Mouse (Mus musculus) myocyte (in vitro differentiated cells): Measurements from ENCODE around the gene Tram2. TPM values are rescaled to one million over a fixed set of nuclear protein-coding genes. Genes with fewer than 3 reads are reported as not detected.

Experiments
- H3K27me3 ChIP-seq: one replicate; pipeline ENCODE4 v1.6.1; 2011; ENCODE audit not compliant: control insufficient read depth, insufficient read depth, insufficient read length
- H3K36me3 ChIP-seq: one replicate; pipeline ENCODE4 v1.6.1; 2011; ENCODE audit not compliant: control insufficient read depth, insufficient read depth
- H3K4me2 ChIP-seq: one replicate; pipeline ENCODE4 v1.6.1; 2011; ENCODE audit warnings: low read depth, control low read depth
- H3K4me3 ChIP-seq: one replicate; pipeline ENCODE4 v1.5.1; 2011; ENCODE audit warnings: mild to moderate bottlenecking, control low read depth, moderate library complexity
- H3K79me2 ChIP-seq: one replicate; pipeline ENCODE4 v1.6.1; 2011; ENCODE audit not compliant: control insufficient read depth, insufficient read depth
- H3ac ChIP-seq: one replicate; pipeline ENCODE4 v1.6.1; 2011; ENCODE audit not compliant: control insufficient read depth, insufficient read length
- CEBPB ChIP-seq: IDR thresholded peaks from 2 replicates; pipeline ENCODE4 v1.6.1; 2011; ENCODE audit warnings: mild to moderate bottlenecking, moderate library complexity; ENCODE audit not compliant: poor library complexity, insufficient read depth, severe bottlenecking
- E2F4 ChIP-seq: IDR thresholded peaks from one replicate; pipeline ENCODE4 v1.6.1; 2011; ENCODE audit warnings: mild to moderate bottlenecking, control low read depth, moderate library complexity; ENCODE audit not compliant: insufficient read depth
- MAX ChIP-seq: IDR thresholded peaks from one replicate; pipeline ENCODE4 v1.6.1; 2011; ENCODE audit warnings: low read depth, mild to moderate bottlenecking, control low read depth
- MYOD1 ChIP-seq, 3 experiments: IDR thresholded peaks; one replicate each; pipeline ENCODE4 v1.6.1; 2011; ENCODE audit warnings: control low read depth in 2 of 3, low read depth in 2 of 3, mild to moderate bottlenecking in 2 of 3, moderate library complexity in 1 of 3; ENCODE audit not compliant: insufficient read length in 2 of 3, control insufficient read depth in 1 of 3
- MYOG ChIP-seq, 3 experiments: IDR thresholded peaks; one replicate each; pipeline ENCODE4 v1.6.1; 2011; ENCODE audit warnings: control low read depth in 2 of 3, low read depth in 2 of 3, mild to moderate bottlenecking in 2 of 3; ENCODE audit not compliant: insufficient read length in 2 of 3, control insufficient read depth in 1 of 3, insufficient read depth in 1 of 3
- POLR2A ChIP-seq: IDR thresholded peaks from one replicate; pipeline ENCODE4 v1.6.1; 2011; ENCODE audit warnings: low read depth, mild to moderate bottlenecking, control low read depth, moderate library complexity; ENCODE audit not compliant: insufficient read length
- POLR2AphosphoS2 ChIP-seq: IDR thresholded peaks from one replicate; pipeline ENCODE4 v1.6.1; 2011; ENCODE audit warnings: low read depth, control low read depth; ENCODE audit not compliant: insufficient read length
- REST ChIP-seq: IDR thresholded peaks from one replicate; pipeline ENCODE4 v1.6.1; 2011; ENCODE audit warnings: mild to moderate bottlenecking, control low read depth, moderate library complexity; ENCODE audit not compliant: insufficient read depth, insufficient read length
- SRF ChIP-seq: IDR thresholded peaks from one replicate; pipeline ENCODE4 v1.6.1; 2011; ENCODE audit warnings: low read depth; ENCODE audit not compliant: control insufficient read depth, insufficient read length
- TCF12 ChIP-seq: IDR thresholded peaks from one replicate; pipeline ENCODE4 v1.6.1; 2011; ENCODE audit warnings: mild to moderate bottlenecking, control low read depth; ENCODE audit not compliant: poor library complexity, insufficient read depth, severe bottlenecking
- TCF3 ChIP-seq: IDR thresholded peaks from one replicate; pipeline ENCODE4 v1.6.1; 2011; ENCODE audit warnings: low read depth, control low read depth; ENCODE audit not compliant: insufficient read length
- USF1 ChIP-seq: IDR thresholded peaks from one replicate; pipeline ENCODE4 v1.6.1; 2011; ENCODE audit warnings: low read depth, mild to moderate bottlenecking, control low read depth, moderate library complexity
- polyA plus RNA-seq: library from polyadenylated mRNA; unstranded; fragments of >200 nt; fragmentation: generic; extraction: Trizol; gene quantifications from one replicate; pipeline ENCODE4 v1.2.1, GENCODE M21; 2012; ENCODE audit warnings: missing spikeins

Gene Tram2
- polyA plus RNA-seq, 1 experiment = 4.2 TPM

DNA sequence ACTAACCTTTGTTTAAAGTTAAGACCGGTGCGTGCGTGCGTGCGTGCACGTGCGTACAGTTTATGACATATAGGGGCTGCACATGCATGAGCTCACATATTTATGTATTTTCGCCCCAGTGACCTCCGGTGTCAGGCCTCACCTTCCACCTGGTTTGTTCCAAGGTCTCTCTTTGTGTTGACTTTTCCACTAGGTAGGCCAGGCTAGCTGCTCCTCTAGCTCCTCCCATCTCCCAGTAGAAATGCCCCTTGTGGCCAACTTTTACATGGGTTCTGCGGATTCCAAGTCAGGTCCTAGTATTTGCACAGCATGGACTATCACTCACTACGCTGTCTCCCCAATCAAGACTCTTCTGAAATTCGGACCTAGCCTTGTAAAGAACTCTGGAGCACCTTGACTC lies 1.3 kb upstream of the Tram2 start:
- no peaks in the 10 kb centered on the region for H3K36me3 ChIP-seq
- TF ChIP-seq POLR2AphosphoS2 (no peak), MAX (no peak), POLR2A (no peak), USF1 (no peak), TCF3 (no peak), MYOG (IDR thresholded peaks at IDR 0.05; ENCODE audit: control insufficient read depth in 1 of 3, insufficient read depth in 1 of 3, insufficient read length in 2 of 3, low read depth in 2 of 3) (no peak), TCF12 (no peak), E2F4 (no peak)
- H3K4me2 ChIP-seq = no peak overlapping the region

GRCm38 (mm10) chr1:21078481-21079214 lies 381 bp downstream of the Tram2 start:
- Histone ChIP-seq H3K79me2 (peaks cover 37% of the 10 kb centered on the region), H3K4me2 (peak overlapping the region; percentile 95)
- peak; percentile 52; the same call in 1 of the 2 replicates for TF ChIP-seq CEBPB
- TF ChIP-seq MYOG (IDR thresholded peaks at IDR 0.05; ENCODE audit: control insufficient read depth in 1 of 3, insufficient read depth in 1 of 3, insufficient read length in 2 of 3, low read depth in 2 of 3) = no peak
- no peak for TF ChIP-seq USF1
- no peak for TF ChIP-seq MAX

More for the DNA sequence above, 1.3 kb upstream of the Tram2 start:
- Histone ChIP-seq H3K4me3 (no peak overlapping the region), H3K79me2 (peaks cover 32% of the 10 kb centered on the region), H3K27me3 (no peaks in the 10 kb centered on the region), H3ac (no peak overlapping the region)

DNA sequence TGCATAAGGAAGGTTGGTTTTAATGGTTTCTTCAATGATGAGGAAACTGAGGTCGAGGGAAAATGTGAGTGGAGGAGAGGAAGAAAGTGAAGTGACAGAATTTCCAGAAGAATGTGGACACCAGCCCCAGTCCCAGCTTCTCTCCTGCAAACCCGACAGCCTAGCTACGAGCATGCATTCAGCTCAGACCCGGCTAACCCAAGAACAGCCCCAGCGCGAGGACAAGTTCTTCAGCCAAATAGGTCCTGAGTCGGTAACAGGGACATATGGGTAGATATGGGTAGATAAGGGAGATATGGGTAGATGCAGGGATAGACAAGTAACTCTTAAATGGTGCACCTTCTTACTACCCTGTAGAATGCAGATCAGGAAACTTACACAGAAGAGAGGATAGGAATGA lies 1.4 kb downstream of the Tram2 start:
- peak overlapping the region; percentile 95 for H3K4me2 ChIP-seq
- TF ChIP-seq POLR2AphosphoS2 (no peak), SRF (no peak), TCF12 (no peak), E2F4 (no peak), REST (no peak), CEBPB (no peak), MAX (no peak), MYOG (IDR thresholded peaks at IDR 0.05; ENCODE audit: control insufficient read depth in 1 of 3, insufficient read depth in 1 of 3, insufficient read length in 2 of 3, low read depth in 2 of 3) (no peak), POLR2A (no peak), TCF3 (no peak), USF1 (no peak), MYOD1 (IDR thresholded peaks at IDR 0.05; ENCODE audit: control insufficient read depth in 1 of 3, insufficient read length in 2 of 3, low read depth in 2 of 3) (no peak)
- peak overlapping the region; percentile 62 for H3K4me3 ChIP-seq
- no peaks in the 10 kb centered on the region for H3K27me3 ChIP-seq
- H3ac ChIP-seq = no peak overlapping the region
- peaks cover 37% of the 10 kb centered on the region for H3K79me2 ChIP-seq
- H3K36me3 ChIP-seq = no peaks in the 10 kb centered on the region

More at GRCm38 (mm10) chr1:21078481-21079214, 381 bp downstream of the Tram2 start:
- no peaks in the 10 kb centered on the region for H3K27me3 ChIP-seq
- peak overlapping the region; percentile 17 for H3ac ChIP-seq
- peak overlapping the region; percentile 62 for H3K4me3 ChIP-seq
- no peaks in the 10 kb centered on the region for H3K36me3 ChIP-seq

DNA sequence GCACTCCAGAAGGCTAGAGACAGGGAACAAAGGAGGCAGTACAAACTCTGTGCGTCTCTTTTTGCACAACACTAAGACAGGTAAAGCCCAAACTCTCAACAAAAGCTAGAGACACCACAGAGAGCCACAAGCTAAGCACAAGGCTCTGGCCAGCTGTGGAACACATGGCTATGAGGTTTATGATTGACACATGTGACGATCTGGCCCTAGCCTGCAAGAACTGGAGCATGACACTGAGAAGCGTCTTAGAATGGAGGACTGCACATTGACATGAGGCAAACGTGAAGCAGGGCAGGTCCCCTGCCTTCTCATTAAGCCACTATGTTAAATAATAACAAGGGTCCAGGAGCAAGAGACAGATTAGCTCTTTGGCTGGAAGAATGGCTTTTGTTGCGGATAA lies 1.8 kb downstream of the Tram2 start:
- H3K79me2 ChIP-seq = peaks cover 41% of the 10 kb centered on the region
- TF ChIP-seq TCF3 (no peak), POLR2A (no peak), TCF12 (no peak), MYOD1 (IDR thresholded peaks at IDR 0.05; ENCODE audit: control insufficient read depth in 1 of 3, insufficient read length in 2 of 3, low read depth in 2 of 3) (no peak), REST (no peak), SRF (no peak), POLR2AphosphoS2 (no peak), CEBPB (no peak), MAX (no peak), E2F4 (no peak), MYOG (IDR thresholded peaks at IDR 0.05; ENCODE audit: control insufficient read depth in 1 of 3, insufficient read depth in 1 of 3, insufficient read length in 2 of 3, low read depth in 2 of 3) (no peak), USF1 (no peak)

DNA sequence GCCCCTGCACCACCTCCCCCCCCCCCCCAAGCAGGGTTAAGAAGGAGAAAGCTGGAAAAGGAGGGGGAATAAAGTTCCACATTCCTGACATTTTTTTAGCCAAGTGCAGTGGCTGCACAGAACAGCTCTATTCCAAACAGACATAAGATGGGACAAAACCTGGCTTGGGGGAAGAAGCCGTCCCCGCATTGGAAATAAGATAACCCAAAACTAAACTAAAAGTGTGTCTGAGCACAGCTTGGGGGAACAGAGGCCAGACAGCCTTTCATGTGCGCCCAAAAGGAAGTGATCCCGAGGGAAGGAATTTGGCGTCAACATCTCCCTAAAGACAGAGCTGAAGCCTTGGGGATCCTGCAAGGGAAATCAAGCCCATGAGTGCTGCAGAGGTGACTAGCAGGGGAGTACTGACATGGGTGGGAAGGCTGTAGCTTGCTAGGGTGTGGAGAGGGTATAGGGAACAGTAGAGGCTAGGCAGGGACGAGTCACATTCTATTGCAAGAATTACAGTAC lies 3.0 kb downstream of the Tram2 start:
- Histone ChIP-seq H3K4me3 (peak overlapping the region; percentile 6), H3K36me3 (no peaks in the 10 kb centered on the region)
- no peak for TF ChIP-seq MYOD1 (IDR thresholded peaks at IDR 0.05; ENCODE audit: control insufficient read depth in 1 of 3, insufficient read length in 2 of 3, low read depth in 2 of 3)
- TF ChIP-seq REST = no peak
- TF ChIP-seq CEBPB = no peak
- no peak for TF ChIP-seq MAX
- no peak for TF ChIP-seq POLR2A
- no peak for TF ChIP-seq TCF12
- TF ChIP-seq TCF3 = no peak
- no peak for TF ChIP-seq MYOG (IDR thresholded peaks at IDR 0.05; ENCODE audit: control insufficient read depth in 1 of 3, insufficient read depth in 1 of 3, insufficient read length in 2 of 3, low read depth in 2 of 3)
- TF ChIP-seq SRF = no peak
- TF ChIP-seq USF1 = no peak
- no peak for TF ChIP-seq POLR2AphosphoS2
- no peak for TF ChIP-seq E2F4

More for the DNA sequence above, 1.8 kb downstream of the Tram2 start:
- no peak overlapping the region for H3K4me3 ChIP-seq
- no peak overlapping the region for H3ac ChIP-seq
- H3K27me3 ChIP-seq = no peaks in the 10 kb centered on the region
- no peaks in the 10 kb centered on the region for H3K36me3 ChIP-seq
- peak overlapping the region; percentile 95 for H3K4me2 ChIP-seq

More for the DNA sequence above, 3.0 kb downstream of the Tram2 start:
- Histone ChIP-seq H3K4me2 (peak overlapping the region; percentile 95), H3K27me3 (no peaks in the 10 kb centered on the region), H3ac (no peak overlapping the region), H3K79me2 (peaks cover 45% of the 10 kb centered on the region)
